Mouse (Mus musculus) heart, embryonic 14.5 days (tissue): ENCODE data around the gene Med9. TPM values are rescaled to one million over a fixed set of nuclear protein-coding genes. Genes with fewer than 3 reads are reported as not detected.
A peak's percentile ranks its signal among the peaks of the same experiment; 100 is the strongest.

Source experiments
- ATAC-seq: fragments of 200-750 bp; cut with Nextera tagmentation; 2 replicates; pipeline ENCODE4 v1.8.0; 2017; ENCODE audit warnings: low read depth, moderate TSS enrichment; ENCODE audit not compliant: insufficient number of reproducible peaks, insufficient read depth, low FRiP score
- H3K27ac ChIP-seq, 2 experiments: fragments of 200-500 bp in 1 of 2; fragments of 300-500 bp in 1 of 2; sonication (generic) in 1 of 2; replicated peaks in 1 of 2; 2 replicates each; pipeline ENCODE4 v1.5.1; 2012 to 2014; ENCODE audit warnings: low read depth in 2 of 2, low read length in 2 of 2, control low read depth in 1 of 2, mild to moderate bottlenecking in 1 of 2, mixed read lengths in 1 of 2; ENCODE audit not compliant: control insufficient read depth in 1 of 2, insufficient read depth in 1 of 2
- H3K27me3 ChIP-seq: fragments of 300-500 bp; sonication (generic); 2 replicates; pipeline ENCODE4 v1.6.1; 2014; ENCODE audit warnings: mild to moderate bottlenecking, low read length, control low read depth; ENCODE audit not compliant: control insufficient read depth, insufficient read depth
- H3K36me3 ChIP-seq: fragments of 300-500 bp; sonication (generic); 2 replicates; pipeline ENCODE4 v1.6.1; 2014; ENCODE audit warnings: mild to moderate bottlenecking, control low read depth, low read length, mixed read lengths; ENCODE audit not compliant: control insufficient read depth, insufficient read depth
- H3K4me1 ChIP-seq, 2 experiments: fragments of 200-500 bp in 1 of 2; fragments of 300-500 bp in 1 of 2; sonication (generic) in 1 of 2; 2 replicates each; pipeline ENCODE4 v1.6.1; 2012 to 2014; ENCODE audit warnings: low read length in 2 of 2, control low read depth in 1 of 2, mixed read lengths in 1 of 2; ENCODE audit not compliant: control insufficient read depth in 2 of 2, insufficient read depth in 2 of 2
- H3K4me2 ChIP-seq: fragments of 300-500 bp; sonication (generic); 2 replicates; pipeline ENCODE4 v1.6.1; 2014; ENCODE audit warnings: mild to moderate bottlenecking, low read length
- H3K4me3 ChIP-seq, 2 experiments: fragments of 200-500 bp in 1 of 2; fragments of 300-500 bp in 1 of 2; sonication (generic) in 1 of 2; 2 replicates each; pipeline ENCODE4 v1.5.1; 2012 to 2014; ENCODE audit warnings: low read length in 2 of 2, mild to moderate bottlenecking in 2 of 2, control low read depth in 1 of 2, low read depth in 1 of 2, moderate library complexity in 1 of 2; ENCODE audit not compliant: control insufficient read depth in 1 of 2, insufficient read depth in 1 of 2
- H3K9ac ChIP-seq: fragments of 300-500 bp; sonication (generic); 2 replicates; pipeline ENCODE4 v1.6.1; 2014; ENCODE audit warnings: mild to moderate bottlenecking, low read length
- H3K9me3 ChIP-seq: fragments of 300-500 bp; sonication (generic); 2 replicates; pipeline ENCODE4 v1.6.1; 2016; ENCODE audit warnings: low read length, control low read depth; ENCODE audit not compliant: control insufficient read depth
- WGBS: fragments of 180-500 bp; shearing (Covaris S2); extraction: QIAGEN DNeasy Blood & Tissue Kit; methylation state at CpG from one replicate; pipeline ENCODE4 v1.1.7; 2014; 5-methylcytosine and 5-hydroxymethylcytosine counted together
- polyA plus RNA-seq: library from polyadenylated mRNA; unstranded; fragments of >200 nt; fragmentation: Nextera tagmentation; extraction: Ambion mirVana; gene quantifications from 2 replicates; pipeline ENCODE4 v1.2.1, GENCODE M21; 2014

Gene Med9
- polyA plus RNA-seq, 1 experiment from 2014 or later = 46.7 TPM

GRCm38 (mm10) chr11:59948401-59948767, 378 bp downstream of the Med9 start:
- 2% methylated on average over 16 of the region's 16 CpGs for WGBS
- ATAC-seq = no peak
- H3K9me3 ChIP-seq = no peaks in the 10 kb centered on the region
- H3K4me2 ChIP-seq = peak overlapping the region; percentile 93
- H3K9ac ChIP-seq = peak overlapping the region; percentile 93
- H3K27me3 ChIP-seq = no peaks in the 10 kb centered on the region
- peak overlapping the region; percentile 50 to 65; a peak in 3 of 4 replicates for H3K27ac ChIP-seq
- H3K4me3 ChIP-seq = peak overlapping the region; percentile 78 to 86
- peaks cover 0 to 16% of the 10 kb centered on the region in 2 experiments for H3K4me1 ChIP-seq
- H3K36me3 ChIP-seq = peaks cover 3% of the 10 kb centered on the region; the same call in 1 of the 2 replicates

- Histone ChIP-seq H3K9ac (no peak overlapping the region), H3K36me3 (peaks cover 6% of the 10 kb centered on the region; the same call in 1 of the 2 replicates), H3K4me2 (no peak overlapping the region), H3K4me3 (no peak overlapping the region), H3K27me3 (no peaks in the 10 kb centered on the region), H3K27ac (0 out of 4 replicates have a peak overlapping the region, but pooled peaks of 1 of the 2 experiments have one; percentile 6), H3K9me3 (no peaks in the 10 kb centered on the region), H3K4me1 (peaks cover 0 to 11% of the 10 kb centered on the region in 2 experiments; a peak in 3 of 4 replicates)
- 87% methylated on average over 14 of the region's 14 CpGs for WGBS
- no peak for ATAC-seq
These were observed 4.9 kb downstream of the Med9 start for GRCm38 (mm10) chr11:59952892-59953291.

DNA sequence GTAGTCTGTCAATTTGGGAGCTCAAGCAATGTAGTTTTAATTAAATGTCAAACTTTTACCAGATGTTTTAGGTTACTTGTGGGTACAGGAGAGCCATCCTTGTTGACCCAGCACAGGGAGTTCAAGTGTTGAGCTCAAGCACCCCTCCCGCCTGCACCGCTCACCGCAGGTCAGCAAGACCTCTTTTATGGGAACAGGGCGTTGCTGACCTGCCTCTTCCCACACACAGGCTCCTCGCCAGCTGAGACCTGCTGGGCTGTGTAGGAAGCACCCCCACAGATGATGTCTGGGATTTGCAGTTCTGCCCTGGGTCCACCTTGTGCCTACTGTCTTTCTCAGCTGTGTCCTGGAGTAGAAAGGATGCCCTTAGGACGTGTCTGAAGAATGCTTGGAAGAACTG, 8.7 kb downstream of the Med9 start:
- no peaks in the 10 kb centered on the region for H3K9me3 ChIP-seq
- no peak for ATAC-seq
- peaks cover 23 to 34% of the 10 kb centered on the region in 2 experiments for H3K4me1 ChIP-seq

DNA sequence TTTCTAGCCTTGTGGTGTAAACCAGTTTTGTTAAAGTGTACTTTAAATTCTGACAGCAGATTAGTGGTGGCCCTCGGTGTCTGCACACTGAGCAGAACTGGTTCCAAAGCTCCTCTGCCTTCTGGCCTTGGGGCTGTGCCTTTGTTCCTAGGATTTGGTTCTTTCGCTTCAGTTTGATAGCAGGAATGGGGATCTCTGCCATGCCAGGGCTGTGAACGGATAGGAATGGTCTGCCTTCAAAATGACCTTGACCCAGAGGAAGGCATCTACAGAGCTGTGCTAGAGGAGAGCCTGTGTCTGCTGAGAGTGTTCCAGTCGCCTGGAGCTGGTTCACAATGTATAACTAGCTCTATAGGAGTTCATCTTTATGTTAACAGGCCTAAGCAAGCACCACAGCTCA, 11.4 kb downstream of the Med9 start:
- whole genome bisulfite sequencing = 35% methylated on average over 4 of the region's 4 CpGs

More for the DNA sequence above, 8.7 kb downstream of the Med9 start:
- no peak overlapping the region for H3K4me2 ChIP-seq
- H3K27me3 ChIP-seq = no peaks in the 10 kb centered on the region
- H3K27ac ChIP-seq = no peak overlapping the region
- WGBS = 76% methylated on average over 6 of the region's 6 CpGs
- H3K36me3 ChIP-seq = peaks cover 8% of the 10 kb centered on the region
- no peak overlapping the region for H3K9ac ChIP-seq
- H3K4me3 ChIP-seq = no peak overlapping the region

DNA sequence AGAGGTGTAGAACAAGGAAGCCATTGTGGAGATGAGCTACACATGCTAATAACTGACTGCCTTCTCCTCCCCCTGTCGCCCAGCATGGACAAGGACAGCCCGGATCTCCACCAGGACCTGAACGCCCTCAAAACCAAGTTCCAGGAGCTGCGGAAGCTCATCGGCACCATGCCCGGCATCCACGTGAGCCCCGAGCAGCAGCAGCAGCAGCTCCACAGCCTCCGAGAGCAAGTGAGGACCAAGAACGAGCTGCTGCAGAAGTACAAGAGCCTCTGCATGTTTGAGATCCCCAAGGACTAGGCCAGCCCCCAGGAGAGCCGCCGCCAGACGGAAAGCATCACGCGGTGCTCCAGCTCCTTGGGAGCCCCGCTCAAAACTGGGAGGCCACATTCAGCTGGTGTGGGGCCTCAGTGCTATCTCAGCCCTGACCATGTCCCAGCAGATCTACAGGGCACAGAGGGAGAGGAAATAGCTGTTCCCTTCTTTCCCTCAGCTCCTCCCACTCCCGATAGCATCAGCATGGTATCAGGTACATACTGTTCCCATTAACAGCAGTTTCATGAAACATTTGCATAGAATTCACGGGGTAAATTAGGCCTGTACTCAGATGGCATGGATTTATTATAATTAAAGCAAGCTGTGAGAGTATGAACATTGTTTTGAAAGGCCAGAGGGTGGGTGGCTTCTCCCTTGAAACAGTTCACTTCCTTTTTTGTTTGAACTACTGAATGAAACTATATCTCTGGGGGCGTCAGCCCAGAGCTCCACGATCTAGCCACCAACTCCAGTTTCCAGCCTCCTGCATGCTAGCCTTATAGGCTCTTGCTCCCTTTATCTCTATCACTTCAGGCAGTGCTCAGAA, 12.7 kb downstream of the Med9 start:
- H3K9me3 ChIP-seq = no peaks in the 10 kb centered on the region
- no peaks in the 10 kb centered on the region for H3K27me3 ChIP-seq
- peak overlapping the region; percentile 8; the same call in 1 of the 2 replicates for H3K4me2 ChIP-seq
- 48% methylated on average over 20 of the region's 20 CpGs for WGBS
- H3K4me1 ChIP-seq = peaks cover 41 to 60% of the 10 kb centered on the region in 2 experiments
- peaks cover 19% of the 10 kb centered on the region for H3K36me3 ChIP-seq
- ATAC-seq = no peak
- H3K27ac ChIP-seq = peak overlapping the region; percentile 78 to 90
- peak overlapping the region; percentile 38; the same call in 1 of the 2 replicates for H3K9ac ChIP-seq
- H3K4me3 ChIP-seq = no peak overlapping the region

More for the DNA sequence above, 11.4 kb downstream of the Med9 start:
- no peaks in the 10 kb centered on the region for H3K27me3 ChIP-seq
- peaks cover 41 to 55% of the 10 kb centered on the region in 2 experiments for H3K4me1 ChIP-seq
- H3K4me2 ChIP-seq = no peak overlapping the region
- H3K9me3 ChIP-seq = no peaks in the 10 kb centered on the region
- peak overlapping the region; percentile 78 to 81 for H3K27ac ChIP-seq
- H3K36me3 ChIP-seq = peaks cover 19% of the 10 kb centered on the region
- H3K4me3 ChIP-seq = no peak overlapping the region
- peak overlapping the region; percentile 42; the same call in 1 of the 2 replicates for H3K9ac ChIP-seq
- no peak for ATAC-seq

DNA sequence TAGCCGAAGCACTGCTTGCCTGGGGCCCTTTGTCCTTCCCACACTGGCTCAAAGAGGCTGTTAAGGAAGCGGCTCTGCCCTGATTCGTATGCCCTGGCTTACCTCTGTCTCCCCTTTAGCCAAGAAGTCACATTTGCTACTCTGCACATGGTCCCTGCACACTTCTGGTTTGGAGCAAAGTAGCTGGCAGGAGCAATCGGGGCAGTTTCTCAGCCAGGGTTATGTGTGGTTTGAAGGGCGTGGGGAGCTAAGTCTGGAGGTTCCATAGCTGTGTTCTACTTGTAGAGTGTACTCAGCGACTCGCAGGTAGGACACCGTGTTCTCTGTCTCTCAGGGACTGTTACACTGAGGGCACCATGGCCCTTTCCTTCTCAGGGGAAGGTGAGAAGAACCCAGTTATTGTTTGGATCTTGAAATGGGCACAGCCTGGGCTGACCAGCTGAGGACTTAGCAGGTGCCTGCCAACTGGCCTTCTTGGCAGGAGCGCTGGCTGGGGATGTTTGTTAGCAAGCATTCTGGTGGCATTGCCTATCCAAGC, 13.4 kb downstream of the Med9 start:
- Histone ChIP-seq H3K9ac (peak overlapping the region; percentile 44; the same call in 1 of the 2 replicates), H3K9me3 (no peaks in the 10 kb centered on the region), H3K36me3 (peaks cover 19% of the 10 kb centered on the region), H3K4me3 (no peak overlapping the region), H3K4me1 (peaks cover 45 to 65% of the 10 kb centered on the region in 2 experiments), H3K27ac (peak overlapping the region; percentile 78 to 90), H3K4me2 (peak overlapping the region; percentile 8; the same call in 1 of the 2 replicates), H3K27me3 (no peaks in the 10 kb centered on the region)
- 47% methylated on average over 9 of the region's 9 CpGs for WGBS
- ATAC-seq = no peak

DNA sequence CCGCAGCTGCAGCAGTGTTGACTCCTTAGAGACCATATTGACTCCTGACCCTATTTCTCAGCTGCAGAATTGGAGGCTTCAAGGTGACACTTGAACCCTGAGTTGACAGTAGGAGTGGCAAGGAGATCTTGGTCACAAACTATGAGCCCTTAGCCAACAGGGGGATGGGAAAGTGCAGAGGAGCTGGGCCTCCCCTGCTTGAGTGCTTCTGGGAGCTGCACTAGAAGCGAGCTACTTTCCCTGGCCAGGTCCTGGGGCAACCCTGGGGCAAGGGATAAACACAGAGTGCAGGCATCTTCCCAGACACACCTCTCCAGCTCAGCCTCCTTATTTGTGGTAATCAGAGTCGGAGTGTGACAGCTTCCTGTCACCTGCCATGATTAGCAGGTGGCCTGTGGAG, 14.6 kb downstream of the Med9 start:
- H3K27me3 ChIP-seq = no peaks in the 10 kb centered on the region
- H3K4me3 ChIP-seq = no peak overlapping the region
- no peak for ATAC-seq
- peak overlapping the region in 1 of 2 experiments; percentile 48; a peak in 1 of 4 replicates for H3K27ac ChIP-seq
- H3K36me3 ChIP-seq = peaks cover 16% of the 10 kb centered on the region
- peaks cover 48 to 68% of the 10 kb centered on the region in 2 experiments for H3K4me1 ChIP-seq
- 53% methylated on average over 3 of the region's 3 CpGs for WGBS
- no peak overlapping the region for H3K9ac ChIP-seq
- H3K9me3 ChIP-seq = no peaks in the 10 kb centered on the region
- H3K4me2 ChIP-seq = peak overlapping the region; percentile 99; the same call in 1 of the 2 replicates
